Mouse (Mus musculus) MEL (cell line): ENCODE data around the gene Wbp2.

Source experiments
- CHD1 ChIP-seq: IDR thresholded peaks from 2 replicates; pipeline ENCODE4 v1.6.1; 2012; ENCODE audit warnings: low read depth, mild to moderate bottlenecking, inconsistent platforms, low read length, improper control_type of control experiment
- CHD2 ChIP-seq: IDR thresholded peaks from 2 replicates; pipeline ENCODE4 v1.6.1; 2011; ENCODE audit warnings: low read length, improper control_type of control experiment
- CTCF ChIP-seq, 3 experiments: IDR thresholded peaks in 2 of 3; conservative IDR thresholded peaks in 1 of 3; 2 replicates each; pipeline ENCODE4 v1.5.1; 2011 to 2012; ENCODE audit warnings: low read length in 3 of 3, low read depth in 2 of 3, mild to moderate bottlenecking in 2 of 3, improper control_type of control experiment in 1 of 3, inconsistent platforms in 1 of 3, mixed read lengths in 1 of 3, moderate library complexity in 1 of 3; ENCODE audit not compliant: control insufficient read depth in 1 of 3, insufficient read depth in 1 of 3, poor library complexity in 1 of 3, severe bottlenecking in 1 of 3
- EP300 ChIP-seq, 2 experiments: IDR thresholded peaks; 2 replicates each; pipeline ENCODE4 v1.6.1; 2011; ENCODE audit warnings: improper control_type of control experiment in 2 of 2, low read length in 2 of 2, low read depth in 1 of 2, mild to moderate bottlenecking in 1 of 2
- KAT2A ChIP-seq: conservative IDR thresholded peaks from 2 replicates; pipeline ENCODE4 v1.6.1; 2012; ENCODE audit warnings: low read depth, low read length, improper control_type of control experiment, inconsistent platforms
- MAZ ChIP-seq: IDR thresholded peaks from 2 replicates; pipeline ENCODE4 v1.6.1; 2012; ENCODE audit warnings: low read depth, mild to moderate bottlenecking, inconsistent platforms, low read length, improper control_type of control experiment
- MXI1 ChIP-seq: IDR thresholded peaks from 2 replicates; pipeline ENCODE4 v1.6.1; 2011; ENCODE audit warnings: mild to moderate bottlenecking, low read depth, low read length, improper control_type of control experiment
- NRF1 ChIP-seq: IDR thresholded peaks from 2 replicates; pipeline ENCODE4 v1.6.1; 2014; ENCODE audit warnings: low read depth, mild to moderate bottlenecking, inconsistent platforms, low read length, improper control_type of control experiment, moderate library complexity; ENCODE audit not compliant: poor library complexity, insufficient read depth, severe bottlenecking
- POLR2A ChIP-seq, 2 experiments: IDR thresholded peaks; 2 replicates each; pipeline ENCODE4 v1.6.1; 2011 to 2012; ENCODE audit warnings: low read length in 2 of 2, mild to moderate bottlenecking in 2 of 2, control low read depth in 1 of 2, improper control_type of control experiment in 1 of 2, low read depth in 1 of 2, moderate library complexity in 1 of 2; ENCODE audit not compliant: control insufficient read depth in 1 of 2, insufficient read depth in 1 of 2, poor library complexity in 1 of 2
- POLR2AphosphoS2 ChIP-seq: IDR thresholded peaks from 2 replicates; pipeline ENCODE4 v1.6.1; 2011; ENCODE audit warnings: low read length, improper control_type of control experiment
- POLR2AphosphoS5 ChIP-seq: IDR thresholded peaks from 2 replicates; pipeline ENCODE4 v1.6.1; 2012; ENCODE audit warnings: low read depth, borderline replicate concordance, mild to moderate bottlenecking, inconsistent platforms, low read length, moderate library complexity, mixed read lengths
- USF1 ChIP-seq: IDR thresholded peaks from 2 replicates; pipeline ENCODE4 v1.6.1; 2014; ENCODE audit warnings: low read depth, mild to moderate bottlenecking, inconsistent platforms, low read length, improper control_type of control experiment, moderate library complexity

GRCm38 (mm10) chr11:116074436-116074991 is 12.3 kb downstream of the Wbp2 start:
- TF ChIP-seq POLR2A (IDR thresholded peaks at IDR 0.05; ENCODE audit: control insufficient read depth in 1 of 2, insufficient read depth in 1 of 2, low read depth in 1 of 2, low read length in 2 of 2, poor library complexity in 1 of 2) (peak; percentile 41 to 64; a peak in 2 of 4 replicates), CTCF (IDR thresholded peaks at IDR 0.05 in 2 of 3, conservative IDR thresholded peaks at IDR 0.05 in 1 of 3; ENCODE audit: control insufficient read depth in 1 of 3, insufficient read depth in 1 of 3, low read depth in 2 of 3, low read length in 3 of 3, poor library complexity in 1 of 3, severe bottlenecking in 1 of 3) (no peak; a peak in 1 of 6 replicates), POLR2AphosphoS2 (peak; percentile 74), USF1 (no peak), POLR2AphosphoS5 (no peak), CHD1 (0 out of 2 replicates have a peak, but pooled peaks have one; percentile 28), EP300 (IDR thresholded peaks at IDR 0.05; ENCODE audit: low read depth in 1 of 2, low read length in 2 of 2) (peak in 1 of 2 experiments; percentile 13; a peak in 1 of 4 replicates), MXI1 (no peak), MAZ (0 out of 2 replicates have a peak, but pooled peaks have one; percentile 59), CHD2 (no peak), NRF1 (no peak), KAT2A (no peak)
